Mouse (Mus musculus): ENCODE results near the gene Prkce. TPM values are rescaled to one million over a fixed set of nuclear protein-coding genes. Genes with fewer than 3 reads are reported as not detected.

Prkce gene
- total and polyA plus RNA-seq, 3 experiments: 6.1 to 27.3 (median 26.0) TPM

- intact Hi-C loops (cut with DNase I): no loop called here
- Histone ChIP-seq H3K79me2 (replicated peaks; ENCODE audit: control insufficient read depth, insufficient read depth, low read length) (no peaks in the 10 kb centered on the region), H3K4me1 (ENCODE audit: control insufficient read depth, insufficient read depth, low read length) (peaks cover 29% of the 10 kb centered on the region), H3K36me3 (ENCODE audit: control insufficient read depth, insufficient read depth, low read length) (peaks cover 7% of the 10 kb centered on the region), H3K27me3 (ENCODE audit: control insufficient read depth, insufficient read depth, low read length) (no peaks in the 10 kb centered on the region), H3K4me3 (no peak within 1 kb of the TSS), H3K27ac (peak within 1 kb of the TSS; percentile 41), H3K9ac (ENCODE audit: low read depth, low read length) (no peak within 1 kb of the TSS)
- peak; percentile 72 to 76 for DNase-seq
- 62% methylated on average over 8 of the region's 8 CpGs for WGBS
- no peak for TF ChIP-seq POLR2A (IDR thresholded peaks at IDR 0.05; ENCODE audit: insufficient read depth, low read depth, low read length)
- no peak for TF ChIP-seq EP300 (IDR thresholded peaks at IDR 0.05; ENCODE audit: insufficient read depth, low read depth, low read length)
- no peak for TF ChIP-seq CTCF (IDR thresholded peaks at IDR 0.05)
Measured at GRCm38 (mm10) chr17:86505183-86505631, 337.6 kb downstream of the Prkce start, which contains the start of gene Gm10309. Gene Gm10309, minus strand, starts transcription at chr17:86505232.

- intact Hi-C loops (cut with DNase I): no loop called here
- TF ChIP-seq POLR2A (IDR thresholded peaks at IDR 0.05; ENCODE audit: insufficient read depth, low read depth, low read length) (peak; percentile 36; the same call in 1 of the 2 replicates), EP300 (IDR thresholded peaks at IDR 0.05; ENCODE audit: insufficient read depth, low read depth, low read length) (no peak), CTCF (IDR thresholded peaks at IDR 0.05) (no peak)
Measured at GRCm38 (mm10) chr17:86506881-86507280, 339.3 kb downstream of the Prkce start.

GRCm38 (mm10) chr17:86507342-86508211 lies 340.0 kb downstream of the Prkce start:
- intact Hi-C loops (cut with DNase I): no loop called here
- H3K36me3 ChIP-seq (ENCODE audit: control insufficient read depth, insufficient read depth, low read length): peaks cover 2% of the 10 kb centered on the region; the same call in 1 of the 2 replicates
- no peaks in the 10 kb centered on the region for H3K79me2 ChIP-seq (replicated peaks; ENCODE audit: control insufficient read depth, insufficient read depth, low read length)
- no peak overlapping the region for H3K4me3 ChIP-seq
- peaks cover 21% of the 10 kb centered on the region for H3K4me1 ChIP-seq (ENCODE audit: control insufficient read depth, insufficient read depth, low read length)
- peak overlapping the region; percentile 83 for H3K27ac ChIP-seq
- peak; percentile 60 to 67 for DNase-seq
- TF ChIP-seq POLR2A (IDR thresholded peaks at IDR 0.05; ENCODE audit: insufficient read depth, low read depth, low read length) (no peak), EP300 (IDR thresholded peaks at IDR 0.05; ENCODE audit: insufficient read depth, low read depth, low read length) (peak; percentile 59; the same call in 1 of the 2 replicates), CTCF (IDR thresholded peaks at IDR 0.05) (no peak; the same call in 1 of the 2 replicates)
- H3K27me3 ChIP-seq (ENCODE audit: control insufficient read depth, insufficient read depth, low read length): no peaks in the 10 kb centered on the region
- no peak overlapping the region for H3K9ac ChIP-seq (ENCODE audit: low read depth, low read length)
- WGBS: 43% methylated on average over 19 of the region's 19 CpGs

More at GRCm38 (mm10) chr17:86506881-86507280, 339.3 kb downstream of the Prkce start:
- Histone ChIP-seq H3K4me1 (ENCODE audit: control insufficient read depth, insufficient read depth, low read length) (peaks cover 21% of the 10 kb centered on the region), H3K79me2 (replicated peaks; ENCODE audit: control insufficient read depth, insufficient read depth, low read length) (no peaks in the 10 kb centered on the region), H3K27me3 (ENCODE audit: control insufficient read depth, insufficient read depth, low read length) (no peaks in the 10 kb centered on the region), H3K36me3 (ENCODE audit: control insufficient read depth, insufficient read depth, low read length) (peaks cover 2% of the 10 kb centered on the region; the same call in 1 of the 2 replicates), H3K27ac (peak overlapping the region; percentile 83), H3K9ac (ENCODE audit: low read depth, low read length) (peak overlapping the region; percentile 45), H3K4me3 (no peak overlapping the region)
- WGBS: 39% methylated on average over 5 of the region's 5 CpGs
- no peak for DNase-seq

- H3K79me2 ChIP-seq (replicated peaks; ENCODE audit: control insufficient read depth, insufficient read depth, low read length): no peaks in the 10 kb centered on the region
- DNase-seq: no peak
- intact Hi-C loops (cut with DNase I): no loop called here
- TF ChIP-seq EP300 (IDR thresholded peaks at IDR 0.05; ENCODE audit: insufficient read depth, low read depth, low read length) (no peak), POLR2A (IDR thresholded peaks at IDR 0.05; ENCODE audit: insufficient read depth, low read depth, low read length) (no peak), CTCF (IDR thresholded peaks at IDR 0.05) (no peak)
- H3K36me3 ChIP-seq (ENCODE audit: control insufficient read depth, insufficient read depth, low read length): peaks cover 2% of the 10 kb centered on the region; the same call in 1 of the 2 replicates
- WGBS: 84% methylated on average over 3 of the region's 3 CpGs
- peaks cover 19% of the 10 kb centered on the region for H3K4me1 ChIP-seq (ENCODE audit: control insufficient read depth, insufficient read depth, low read length)
- no peak overlapping the region for H3K4me3 ChIP-seq
- H3K27ac ChIP-seq: no peak overlapping the region; the same call in 1 of the 2 replicates
- H3K9ac ChIP-seq (ENCODE audit: low read depth, low read length): no peak overlapping the region
- H3K27me3 ChIP-seq (ENCODE audit: control insufficient read depth, insufficient read depth, low read length): no peaks in the 10 kb centered on the region
Measured at GRCm38 (mm10) chr17:86508212-86508490, 340.6 kb downstream of the Prkce start.

GRCm38 (mm10) chr17:86509871-86510270 lies 342.3 kb downstream of the Prkce start:
- Histone ChIP-seq H3K4me1 (ENCODE audit: control insufficient read depth, insufficient read depth, low read length) (peaks cover 23% of the 10 kb centered on the region), H3K4me3 (no peak overlapping the region), H3K79me2 (replicated peaks; ENCODE audit: control insufficient read depth, insufficient read depth, low read length) (no peaks in the 10 kb centered on the region), H3K27me3 (ENCODE audit: control insufficient read depth, insufficient read depth, low read length) (no peaks in the 10 kb centered on the region), H3K36me3 (ENCODE audit: control insufficient read depth, insufficient read depth, low read length) (no peaks in the 10 kb centered on the region; the same call in 1 of the 2 replicates), H3K27ac (peak overlapping the region; percentile 14), H3K9ac (ENCODE audit: low read depth, low read length) (no peak overlapping the region)
- 52% methylated on average over 5 of the region's 5 CpGs for WGBS
- DNase-seq: no peak
- intact Hi-C loops (cut with DNase I): no loop called here
- no peak for TF ChIP-seq POLR2A (IDR thresholded peaks at IDR 0.05; ENCODE audit: insufficient read depth, low read depth, low read length)
- no peak for TF ChIP-seq CTCF (IDR thresholded peaks at IDR 0.05)
- no peak for TF ChIP-seq EP300 (IDR thresholded peaks at IDR 0.05; ENCODE audit: insufficient read depth, low read depth, low read length)
